Mouse (Mus musculus) urinary bladder, postnatal 0 days (tissue): ENCODE measurements around the gene Gm17720. TPM values are rescaled to one million over a fixed set of nuclear protein-coding genes. Genes with fewer than 3 reads are reported as not detected.

Experiments used
- polyA plus RNA-seq: library from polyadenylated mRNA; unstranded; fragments of >200 nt; fragmentation: Nextera tagmentation; extraction: Ambion mirVana; gene quantifications from 2 replicates; pipeline ENCODE4 v1.2.1, GENCODE M21; 2015

Gene Gm17720
- polyA plus RNA-seq = not detected in 2 replicates

DNA sequence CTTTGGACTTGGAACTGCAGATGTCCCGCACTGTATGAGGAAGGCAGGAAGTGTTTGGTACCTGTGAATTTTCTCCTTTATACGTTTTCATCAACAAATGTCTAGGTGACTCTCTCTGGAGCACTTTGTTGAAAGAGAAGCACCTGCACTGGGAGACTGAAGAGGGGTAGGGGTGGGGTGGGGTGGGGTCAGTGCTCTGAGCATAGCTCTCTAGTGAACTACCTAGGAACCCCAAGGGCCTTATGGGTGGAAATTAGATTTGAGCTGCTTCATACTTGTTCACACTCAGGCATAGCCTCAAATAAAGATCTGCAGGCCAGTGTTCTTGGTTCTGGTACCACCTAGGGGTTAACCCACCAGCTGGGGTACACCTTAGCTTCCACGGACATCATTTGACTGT lies at the start of gene Gm17720:
Gene Gm17720, minus strand, starts transcription at position 101 of the 400 bp plus-strand sequence.

DNA sequence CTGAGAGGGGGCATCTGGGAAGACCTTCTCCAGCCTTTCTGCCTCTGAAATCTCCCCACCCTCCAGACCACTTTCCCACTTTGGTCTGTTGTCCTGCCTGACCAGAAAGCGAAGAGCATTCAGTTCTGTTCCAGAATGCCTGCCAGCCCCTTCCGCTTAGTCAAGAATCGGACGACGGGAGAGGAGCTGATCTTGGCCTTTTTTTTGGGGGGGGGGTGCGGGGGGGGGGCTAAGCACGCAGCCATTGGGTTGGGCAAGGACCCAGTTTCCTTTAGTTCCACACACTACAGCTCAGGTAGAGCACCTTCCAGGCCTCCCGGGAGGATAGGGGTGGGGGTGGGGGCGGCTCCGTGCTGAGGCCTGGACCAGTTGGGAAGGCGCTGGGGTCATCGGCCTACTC lies 1.6 kb downstream of the Gm17720 start, which contains the start of gene Gm21964:
Gene Gm21964, plus strand, starts transcription at position 301 of the 400 bp plus-strand sequence.

DNA sequence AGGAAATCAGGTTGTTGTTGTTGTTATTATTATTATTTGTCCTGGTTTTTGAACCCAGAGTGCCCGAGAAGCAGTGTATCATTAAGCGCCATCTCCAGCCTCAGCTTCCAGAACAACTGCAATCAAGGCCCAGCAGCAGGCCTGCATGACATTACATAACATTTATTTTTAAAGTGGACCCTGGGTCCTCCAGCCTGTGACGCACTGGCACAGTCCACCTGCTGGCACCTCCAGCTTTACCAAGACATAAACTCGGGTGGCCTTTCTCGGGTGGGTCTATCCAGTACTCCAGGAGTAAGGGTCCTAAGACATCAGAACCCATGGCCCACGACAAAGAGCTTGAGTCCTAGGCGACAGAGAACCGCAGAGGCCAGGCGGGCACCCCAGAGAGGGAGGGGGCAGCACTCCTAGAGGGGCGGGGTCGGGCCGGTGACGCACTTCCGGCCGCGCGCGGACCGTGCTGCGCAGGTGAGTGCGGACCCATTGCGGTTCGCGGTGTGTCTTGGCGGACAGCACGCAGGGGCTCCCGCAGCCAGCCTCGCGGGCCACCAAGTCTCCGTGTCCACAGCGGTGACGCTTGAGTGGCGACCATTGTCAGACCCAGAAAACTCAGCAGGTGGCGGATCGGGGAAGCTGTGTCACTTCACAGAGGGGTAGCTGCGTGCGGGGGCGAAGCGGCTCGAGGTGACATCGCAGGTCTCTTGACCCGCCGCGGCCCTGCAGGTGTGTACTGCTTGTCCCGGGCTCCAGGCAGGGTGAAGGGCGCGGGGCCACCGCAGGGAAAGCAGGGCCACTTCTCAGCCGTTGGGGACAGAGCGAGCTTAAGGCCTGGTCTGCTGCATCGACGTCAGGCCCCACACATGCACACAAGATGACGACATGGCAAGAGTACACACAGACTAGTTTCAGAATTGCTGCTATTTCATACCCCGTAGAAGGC lies 23.0 kb downstream of the Gm17720 start, which contains the start of gene Zfp612:
Gene Zfp612, plus strand, starts transcription at position 465 of the 940 bp plus-strand sequence.

GRCm38 (mm10) chr8:110039659-110040058 lies 62.9 kb downstream of the Gm17720 start, which contains the start of gene Chst4:
Gene Chst4 (minus strand): TSS chr8:110039740.

Other genes starting within 250 kb of the Gm17720 start
- 1.0 and 1.6 TPM in 2 replicates for gene Phlpp2, start 234.2 kb downstream of the Gm17720 start, polyA plus RNA-seq
- 8.1 and 9.8 TPM in 2 replicates for gene Marveld3, start 140.6 kb downstream of the Gm17720 start, polyA plus RNA-seq
- 0.17 and 0.27 TPM in 2 replicates for gene Tat, start 112.3 kb downstream of the Gm17720 start, polyA plus RNA-seq
- 2.0 and 2.1 TPM in 2 replicates for gene Chst4, start 63.0 kb downstream of the Gm17720 start, polyA plus RNA-seq
- 3.1 and 3.2 TPM in 2 replicates for gene Zfp612, start 23.0 kb downstream of the Gm17720 start, polyA plus RNA-seq
- not detected in 2 replicates for gene Gm21964, start 1.5 kb downstream of the Gm17720 start, polyA plus RNA-seq
- not detected in 2 replicates for gene Calb2, start 65.5 kb upstream of the Gm17720 start, polyA plus RNA-seq
- gene Cmtr2, start 112.9 kb upstream of the Gm17720 start, polyA plus RNA-seq = 3.8 and 4.0 TPM in 2 replicates
- not detected in 2 replicates for gene Hydin, start 164.2 kb upstream of the Gm17720 start, polyA plus RNA-seq